Mouse (Mus musculus): ENCODE results near the gene Rab11fip4.

Gene Rab11fip4

GRCm38 (mm10) chr11:79654407-79654831, 63.4 kb downstream of the Rab11fip4 start:
- DNase-seq (ENCODE audit: low spot score): no peak

- no peak for DNase-seq (ENCODE audit: low spot score)
These were observed 64.6 kb downstream of the Rab11fip4 start for GRCm38 (mm10) chr11:79655592-79655991.

- DNase-seq (ENCODE audit: low spot score): no peak
These were observed 65.5 kb downstream of the Rab11fip4 start for GRCm38 (mm10) chr11:79656491-79656890.

- no peak for DNase-seq (ENCODE audit: low spot score)
These were observed 66.0 kb downstream of the Rab11fip4 start for GRCm38 (mm10) chr11:79657053-79657452.

GRCm38 (mm10) chr11:79658205-79658825, 67.3 kb downstream of the Rab11fip4 start:
- DNase-seq (ENCODE audit: low spot score): no peak

GRCm38 (mm10) chr11:79660361-79661205, 69.6 kb downstream of the Rab11fip4 start:
- no peak for DNase-seq (ENCODE audit: low spot score)

- DNase-seq (ENCODE audit: low spot score): no peak
These were observed 71.0 kb downstream of the Rab11fip4 start for GRCm38 (mm10) chr11:79661877-79662545.

- no peak for DNase-seq (ENCODE audit: low spot score)
These were observed 72.1 kb downstream of the Rab11fip4 start for GRCm38 (mm10) chr11:79663158-79663557.

- DNase-seq (ENCODE audit: low spot score): no peak
These were observed 72.6 kb downstream of the Rab11fip4 start for GRCm38 (mm10) chr11:79663570-79663969.

GRCm38 (mm10) chr11:79666544-79666943, 75.5 kb downstream of the Rab11fip4 start:
- no peak for DNase-seq (ENCODE audit: low spot score)

- no peak for DNase-seq (ENCODE audit: low spot score)
These were observed 78.2 kb downstream of the Rab11fip4 start for GRCm38 (mm10) chr11:79669210-79669609.

GRCm38 (mm10) chr11:79669947-79670346, 78.9 kb downstream of the Rab11fip4 start:
- DNase-seq (ENCODE audit: low spot score): no peak

- no peak for DNase-seq (ENCODE audit: low spot score)
These were observed 79.5 kb downstream of the Rab11fip4 start for GRCm38 (mm10) chr11:79670411-79670945.

- no peak for DNase-seq (ENCODE audit: low spot score)
These were observed 80.8 kb downstream of the Rab11fip4 start for GRCm38 (mm10) chr11:79671668-79672281.

GRCm38 (mm10) chr11:79673072-79673471, 82.1 kb downstream of the Rab11fip4 start:
- DNase-seq (ENCODE audit: low spot score): no peak

GRCm38 (mm10) chr11:79673717-79674116, 82.7 kb downstream of the Rab11fip4 start:
- DNase-seq (ENCODE audit: low spot score): no peak

- no peak for DNase-seq (ENCODE audit: low spot score)
These were observed 83.2 kb downstream of the Rab11fip4 start for GRCm38 (mm10) chr11:79674231-79674630.

GRCm38 (mm10) chr11:79674632-79675031, 83.6 kb downstream of the Rab11fip4 start:
- no peak for DNase-seq (ENCODE audit: low spot score)

GRCm38 (mm10) chr11:79675285-79675684, 84.3 kb downstream of the Rab11fip4 start:
- DNase-seq (ENCODE audit: low spot score): no peak

GRCm38 (mm10) chr11:79675994-79676393, 85.0 kb downstream of the Rab11fip4 start:
- DNase-seq (ENCODE audit: low spot score): no peak

GRCm38 (mm10) chr11:79676483-79676967, 85.5 kb downstream of the Rab11fip4 start:
- no peak for DNase-seq (ENCODE audit: low spot score)

GRCm38 (mm10) chr11:79677402-79677801, 86.4 kb downstream of the Rab11fip4 start:
- no peak for DNase-seq (ENCODE audit: low spot score)
